Mouse (Mus musculus): ENCODE data around the gene Cradd.

- TF ChIP-seq CTCF (IDR thresholded peaks at IDR 0.05) (no peak), EP300 (IDR thresholded peaks at IDR 0.05) (no peak)
These were observed 36.1 kb upstream of the Cradd start for GRCm38 (mm10) chr10:95360048-95360447.
